Mouse (Mus musculus) kidney, adult 2 months (tissue): ENCODE data around the gene Foxn3.

Experiments
- CTCF ChIP-seq: fragments of 200-500 bp; conservative IDR thresholded peaks from 2 replicates; pipeline ENCODE4 v1.5.1; 2011; ENCODE audit warnings: low read depth, mild to moderate bottlenecking, control low read depth, low read length, moderate library complexity, mixed read lengths; ENCODE audit not compliant: insufficient read depth, insufficient read length
- POLR2A ChIP-seq: fragments of 200-500 bp; IDR thresholded peaks from one replicate; pipeline ENCODE4 v1.6.1; 2011; ENCODE audit warnings: low read depth, low read length, control low read depth

GRCm38 (mm10) chr12:99400907-99401306, 162.5 kb downstream of the Foxn3 start:
- no peak for TF ChIP-seq POLR2A
- TF ChIP-seq CTCF: no peak
